Mouse (Mus musculus): ENCODE measurements around the gene Foxn4. TPM values are rescaled to one million over a fixed set of nuclear protein-coding genes. Genes with fewer than 3 reads are reported as not detected.

Foxn4 gene
- polyA plus RNA-seq (2014; fragmentation: Illumina TruSeq; extraction: RNeasy Lipid Tissue Mini Kit (QIAGEN cat#74804); ENCODE audit: low read depth, low replicate concordance) = not detected

DNA sequence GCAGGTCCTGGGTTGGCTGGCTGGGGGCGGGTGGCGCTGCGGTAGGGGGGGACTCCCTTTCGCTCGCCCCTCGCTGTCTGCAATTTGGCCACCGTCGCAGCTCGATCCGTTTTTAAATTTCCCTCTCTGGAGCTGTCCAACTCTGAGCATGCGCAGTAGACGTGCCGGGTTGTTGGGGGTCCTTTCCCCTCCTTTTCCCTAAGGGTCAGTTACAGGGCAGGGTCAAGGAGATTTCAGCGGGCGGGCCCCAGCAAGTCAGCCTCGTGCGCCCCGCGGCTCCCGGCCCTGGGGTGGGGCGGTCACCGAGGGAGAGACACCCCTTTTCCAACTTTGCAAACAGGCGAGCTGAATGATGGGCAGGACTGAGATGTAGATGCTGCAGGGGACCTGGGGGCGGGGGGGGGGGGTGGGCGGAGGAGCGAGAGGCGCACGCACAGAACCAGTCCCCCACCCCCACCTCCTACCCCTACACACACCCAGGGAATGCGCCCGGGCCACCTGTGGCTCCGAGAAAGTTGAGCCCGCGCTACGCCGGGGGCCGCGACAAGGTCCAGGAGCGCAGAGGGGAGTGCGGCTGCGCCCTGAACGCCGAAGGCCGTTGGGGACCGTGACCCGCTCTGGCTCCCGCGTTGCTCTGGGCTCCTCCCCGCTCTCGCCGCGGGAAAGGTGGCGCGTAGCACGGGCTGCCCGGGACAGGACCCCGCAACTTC lies at the start of gene Foxn4:
TSS of gene Foxn4 (minus strand) at position 115 of the 710 bp plus-strand sequence.

DNA sequence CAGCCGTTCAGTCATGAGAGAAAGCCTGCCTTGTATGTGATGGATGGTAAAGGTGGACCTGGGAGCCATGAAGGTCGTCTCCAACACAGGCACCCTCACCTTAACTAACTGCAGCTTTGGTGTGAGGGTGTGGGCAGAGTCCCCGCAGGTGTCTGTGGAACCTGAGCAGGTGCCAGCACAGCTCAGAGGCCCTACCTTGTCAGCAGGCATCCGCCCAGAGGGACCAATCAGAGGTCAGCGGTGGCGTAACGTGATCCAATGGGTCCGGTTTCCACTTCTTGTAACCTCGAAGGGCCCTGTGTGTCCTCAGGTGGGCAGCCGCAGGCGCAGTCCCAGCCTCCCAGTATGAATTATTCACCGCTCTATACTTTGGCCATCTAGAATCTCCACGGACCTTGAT lies 15.3 kb upstream of the Foxn4 start, which contains the start of gene Myo1h:
TSS of gene Myo1h (plus strand) at position 293 of the 400 bp plus-strand sequence.

Other genes starting within 250 kb of the Foxn4 start
- 2.9 TPM for gene Usp30, start 208.3 kb downstream of the Foxn4 start, polyA plus RNA-seq (2014; fragmentation: Illumina TruSeq; extraction: RNeasy Lipid Tissue Mini Kit (QIAGEN cat#74804); ENCODE audit: low read depth, low replicate concordance)
- not detected for gene Svop, start 182.2 kb downstream of the Foxn4 start, polyA plus RNA-seq (2014; fragmentation: Illumina TruSeq; extraction: RNeasy Lipid Tissue Mini Kit (QIAGEN cat#74804); ENCODE audit: low read depth, low replicate concordance)
- gene Alkbh2, start 145.6 kb downstream of the Foxn4 start, polyA plus RNA-seq (2014; fragmentation: Illumina TruSeq; extraction: RNeasy Lipid Tissue Mini Kit (QIAGEN cat#74804); ENCODE audit: low read depth, low replicate concordance) = not detected
- 0.37 TPM for gene Ung, start 143.4 kb downstream of the Foxn4 start, polyA plus RNA-seq (2014; fragmentation: Illumina TruSeq; extraction: RNeasy Lipid Tissue Mini Kit (QIAGEN cat#74804); ENCODE audit: low read depth, low replicate concordance)
- 3.7 TPM for gene Acacb, start 127.3 kb downstream of the Foxn4 start, polyA plus RNA-seq (2014; fragmentation: Illumina TruSeq; extraction: RNeasy Lipid Tissue Mini Kit (QIAGEN cat#74804); ENCODE audit: low read depth, low replicate concordance)
- not detected for gene Myo1h, start 15.4 kb upstream of the Foxn4 start, polyA plus RNA-seq (2014; fragmentation: Illumina TruSeq; extraction: RNeasy Lipid Tissue Mini Kit (QIAGEN cat#74804); ENCODE audit: low read depth, low replicate concordance)
- gene Kctd10, start 106.7 kb upstream of the Foxn4 start, polyA plus RNA-seq (2014; fragmentation: Illumina TruSeq; extraction: RNeasy Lipid Tissue Mini Kit (QIAGEN cat#74804); ENCODE audit: low read depth, low replicate concordance) = 5.0 TPM
- 3.1 TPM for gene Ube3b, start 106.8 kb upstream of the Foxn4 start, polyA plus RNA-seq (2014; fragmentation: Illumina TruSeq; extraction: RNeasy Lipid Tissue Mini Kit (QIAGEN cat#74804); ENCODE audit: low read depth, low replicate concordance)
- 13.3 TPM for gene Mmab, start 170.3 kb upstream of the Foxn4 start, polyA plus RNA-seq (2014; fragmentation: Illumina TruSeq; extraction: RNeasy Lipid Tissue Mini Kit (QIAGEN cat#74804); ENCODE audit: low read depth, low replicate concordance)
- 1.1 TPM for gene Mvk, start 170.5 kb upstream of the Foxn4 start, polyA plus RNA-seq (2014; fragmentation: Illumina TruSeq; extraction: RNeasy Lipid Tissue Mini Kit (QIAGEN cat#74804); ENCODE audit: low read depth, low replicate concordance)

All from liver, adult 10 weeks (tissue).